Mouse (Mus musculus) heart, embryonic 10.5 days (tissue): ENCODE results near the gene Fbxw15. TPM values are rescaled to one million over a fixed set of nuclear protein-coding genes. Genes with fewer than 3 reads are reported as not detected.
"Not testable (repeated sequence)": the region's sequence is repeated elsewhere in the genome, so short reads cannot be mapped to it uniquely, and the experiment has no call there.

Experiments
- DNase-seq: peaks from one replicate; pipeline ENCODE4 v3.0.0-alpha.2; 2017; ENCODE audit warnings: low spot score
- H3K27ac ChIP-seq: fragments of 300-500 bp; sonication (generic); 2 replicates; pipeline ENCODE4 v1.5.1; 2016; ENCODE audit warnings: mild to moderate bottlenecking
- H3K27me3 ChIP-seq: fragments of 300-500 bp; sonication (generic); 2 replicates; pipeline ENCODE4 v1.6.1; 2016; ENCODE audit warnings: mild to moderate bottlenecking; ENCODE audit not compliant: poor library complexity, insufficient read depth, severe bottlenecking
- H3K36me3 ChIP-seq: fragments of 300-500 bp; sonication (generic); 2 replicates; pipeline ENCODE4 v1.6.1; 2016; ENCODE audit warnings: mild to moderate bottlenecking, moderate library complexity
- H3K4me1 ChIP-seq: fragments of 300-500 bp; sonication (generic); 2 replicates; pipeline ENCODE4 v1.6.1; 2016; ENCODE audit warnings: mild to moderate bottlenecking
- H3K4me3 ChIP-seq: fragments of 300-500 bp; sonication (generic); 2 replicates; pipeline ENCODE4 v1.5.1; 2016; ENCODE audit warnings: mild to moderate bottlenecking, moderate library complexity
- H3K9me3 ChIP-seq: fragments of 300-500 bp; sonication (generic); 2 replicates; pipeline ENCODE4 v1.6.1; 2016; ENCODE audit warnings: mild to moderate bottlenecking, moderate library complexity
- WGBS: fragments of 180-500 bp; shearing (Covaris S2); methylation state at CpG from one replicate; pipeline ENCODE4 v1.1.7; 2016; 5-methylcytosine and 5-hydroxymethylcytosine counted together
- polyA plus RNA-seq: library from polyadenylated mRNA; unstranded; fragments of >200 nt; fragmentation: Nextera tagmentation; extraction: Ambion mirVana; gene quantifications from 2 replicates; pipeline ENCODE4 v1.2.1, GENCODE M21; 2016

The Fbxw15 gene
- not detected in 2 replicates for polyA plus RNA-seq

- DNase-seq, H3K9me3 ChIP-seq, H3K27me3 ChIP-seq, H3K4me1 ChIP-seq, H3K36me3 ChIP-seq, H3K27ac ChIP-seq, H3K4me3 ChIP-seq: not testable (repeated sequence)
- WGBS: 82% methylated on average over 4 of the region's 4 CpGs
These were observed at the start of gene Fbxw15 for GRCm38 (mm10) chr9:109568162-109568561. Gene Fbxw15 (minus strand): TSS chr9:109568262.

DNA sequence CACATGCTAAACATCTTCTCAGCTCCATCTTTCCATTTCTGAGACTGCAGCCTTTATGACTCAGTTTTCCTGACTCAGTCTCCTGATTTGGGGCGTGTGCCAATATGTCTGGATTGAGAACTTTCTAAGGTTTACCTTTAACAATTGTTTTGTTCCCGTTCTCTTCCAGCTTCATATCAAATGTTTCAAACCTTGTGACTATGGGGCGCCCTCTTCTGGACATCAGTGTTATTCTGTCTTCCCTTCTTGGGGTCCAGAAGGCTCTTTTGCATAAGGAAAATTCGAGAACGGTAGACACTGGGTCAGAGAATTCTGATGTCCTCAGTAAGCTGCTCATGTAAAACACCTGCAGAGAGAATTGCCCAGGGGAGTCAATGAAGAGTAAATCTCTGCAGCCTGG, 38.8 kb upstream of the Fbxw15 start:
- H3K27ac ChIP-seq, H3K27me3 ChIP-seq, H3K4me1 ChIP-seq, H3K36me3 ChIP-seq, H3K9me3 ChIP-seq, H3K4me3 ChIP-seq: not testable (repeated sequence)
- 40% methylated on average over 5 of the region's 5 CpGs for WGBS
- peak; percentile 5 for DNase-seq

DNA sequence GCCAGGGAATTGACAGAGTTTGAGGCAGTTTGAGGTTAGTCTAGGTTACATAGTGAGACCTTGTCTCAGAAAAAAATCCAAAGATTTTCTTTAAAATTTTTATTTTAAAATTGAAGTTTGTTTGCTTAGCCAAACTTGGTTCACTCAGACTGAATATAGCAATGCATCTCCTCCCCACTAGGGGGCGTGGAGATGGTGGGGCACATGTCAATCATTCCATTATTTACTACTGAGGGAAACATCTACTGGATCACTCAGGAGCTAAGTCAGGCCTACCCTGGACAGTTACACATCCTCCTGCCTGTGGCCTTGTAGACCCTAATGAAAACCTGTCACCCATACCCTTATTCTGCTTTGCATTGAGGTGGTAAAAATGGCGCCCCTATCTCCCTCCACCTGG, 34.1 kb upstream of the Fbxw15 start:
- WGBS: 54% methylated on average over 2 of the region's 2 CpGs
- not testable (repeated sequence) for DNase-seq, H3K4me3 ChIP-seq

GRCm38 (mm10) chr9:109597226-109597625, 29.2 kb upstream of the Fbxw15 start:
- Histone ChIP-seq H3K36me3 (no peaks in the 10 kb centered on the region), H3K4me3 (no peak overlapping the region), H3K9me3 (no peaks in the 10 kb centered on the region), H3K27me3 (no peaks in the 10 kb centered on the region), H3K27ac (no peak overlapping the region), H3K4me1 (no peaks in the 10 kb centered on the region)
- no peak for DNase-seq

More for the DNA sequence above, 34.1 kb upstream of the Fbxw15 start:
- not testable (repeated sequence) for H3K4me1 ChIP-seq, H3K27me3 ChIP-seq, H3K27ac ChIP-seq, H3K9me3 ChIP-seq, H3K36me3 ChIP-seq

DNA sequence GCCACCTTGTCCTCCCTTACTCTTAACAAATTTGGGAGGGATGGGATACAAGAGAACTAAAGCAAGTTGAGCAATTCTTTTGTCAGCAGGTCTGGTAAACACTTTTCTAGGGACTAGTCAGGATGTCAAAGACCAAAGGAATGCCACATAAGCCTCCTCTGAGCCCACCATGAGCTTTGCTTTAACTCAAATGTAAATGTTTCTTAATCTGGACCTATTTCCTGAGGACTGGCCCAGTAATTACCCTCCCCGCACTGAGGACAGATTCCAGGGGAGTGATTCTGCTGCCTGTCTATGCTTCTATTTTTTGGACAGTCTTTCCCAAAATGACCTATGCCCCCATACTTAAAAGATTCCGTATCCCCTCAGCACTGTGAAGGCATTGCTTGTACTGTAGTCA, 26.8 kb upstream of the Fbxw15 start:
- peak; percentile 14 for DNase-seq
- H3K36me3 ChIP-seq: no peaks in the 10 kb centered on the region
- H3K27ac ChIP-seq: no peak overlapping the region
- no peaks in the 10 kb centered on the region for H3K9me3 ChIP-seq
- no peaks in the 10 kb centered on the region for H3K27me3 ChIP-seq
- H3K4me1 ChIP-seq: no peaks in the 10 kb centered on the region
- WGBS: 72% methylated on average over 2 of the region's 2 CpGs
- H3K4me3 ChIP-seq: no peak overlapping the region

- Histone ChIP-seq H3K36me3 (no peaks in the 10 kb centered on the region), H3K27ac (no peak overlapping the region), H3K4me1 (no peaks in the 10 kb centered on the region), H3K27me3 (no peaks in the 10 kb centered on the region), H3K9me3 (no peaks in the 10 kb centered on the region), H3K4me3 (no peak overlapping the region)
- WGBS: 56% methylated on average over 1 of the region's 1 CpGs
- DNase-seq: no peak
These were observed 2.5 kb downstream of the Fbxw15 start for GRCm38 (mm10) chr9:109565546-109565945.

DNA sequence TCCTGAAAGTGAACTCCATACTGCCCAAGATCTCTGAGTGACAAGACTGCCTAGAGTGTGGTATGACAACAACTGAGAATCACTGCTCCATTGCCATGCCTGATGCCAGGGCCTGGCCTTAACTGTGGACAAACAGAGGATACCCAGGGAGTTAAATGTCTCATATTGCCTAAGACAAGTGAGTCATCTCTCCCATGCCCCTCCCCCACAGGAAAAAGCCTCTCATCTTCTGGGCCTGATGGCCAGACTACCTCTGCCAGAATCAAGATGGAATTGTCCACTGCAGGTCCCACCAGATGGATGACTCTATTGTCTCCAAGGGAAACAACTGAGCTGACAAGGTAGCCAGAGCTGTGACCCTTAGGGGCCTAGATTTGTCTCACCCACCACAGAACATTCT, 6.0 kb downstream of the Fbxw15 start:
- not testable (repeated sequence) for H3K36me3 ChIP-seq, H3K27me3 ChIP-seq, DNase-seq, H3K9me3 ChIP-seq, H3K4me3 ChIP-seq, H3K4me1 ChIP-seq, H3K27ac ChIP-seq

DNA sequence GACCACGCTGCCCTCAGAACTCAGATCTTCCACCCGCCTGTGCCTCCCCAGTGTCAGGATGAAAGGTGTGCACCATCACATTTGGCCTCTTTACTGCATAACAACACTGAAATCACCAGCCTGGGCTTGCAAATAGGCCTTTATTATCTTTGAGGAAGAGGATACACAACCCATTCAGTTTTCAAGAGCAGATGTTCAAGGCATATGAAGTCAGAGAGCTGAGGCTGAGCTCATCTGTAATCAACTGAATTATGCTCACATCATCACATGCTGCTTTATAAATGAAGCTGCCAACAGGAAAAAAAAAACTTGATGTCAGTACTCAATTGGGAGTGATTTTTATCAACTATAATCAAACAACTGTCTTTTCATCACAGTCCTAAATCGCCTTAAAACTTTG, 15.6 kb downstream of the Fbxw15 start:
- H3K4me1 ChIP-seq: no peaks in the 10 kb centered on the region
- H3K4me3 ChIP-seq: no peak overlapping the region
- WGBS: 58% methylated on average over 3 of the region's 3 CpGs
- no peaks in the 10 kb centered on the region for H3K36me3 ChIP-seq
- no peak for DNase-seq
- no peak overlapping the region for H3K27ac ChIP-seq
- H3K9me3 ChIP-seq: no peaks in the 10 kb centered on the region
- no peaks in the 10 kb centered on the region for H3K27me3 ChIP-seq

- WGBS: 43% methylated on average over 2 of the region's 2 CpGs
These were observed 18.4 kb downstream of the Fbxw15 start for GRCm38 (mm10) chr9:109549666-109550065.

GRCm38 (mm10) chr9:109523385-109524064, 44.5 kb downstream of the Fbxw15 start:
- Histone ChIP-seq H3K9me3 (no peaks in the 10 kb centered on the region), H3K27me3 (no peaks in the 10 kb centered on the region), H3K27ac (no peak overlapping the region), H3K4me1 (no peaks in the 10 kb centered on the region), H3K4me3 (no peak overlapping the region), H3K36me3 (no peaks in the 10 kb centered on the region)
- no peak for DNase-seq
- WGBS: 81% methylated on average over 5 of the region's 5 CpGs

More at GRCm38 (mm10) chr9:109549666-109550065, 18.4 kb downstream of the Fbxw15 start:
- H3K4me1 ChIP-seq, DNase-seq, H3K36me3 ChIP-seq, H3K4me3 ChIP-seq, H3K9me3 ChIP-seq, H3K27me3 ChIP-seq, H3K27ac ChIP-seq: not testable (repeated sequence)

Other genes starting within 250 kb of the Fbxw15 start
- gene Fbxw28, start 228.6 kb downstream of the Fbxw15 start, polyA plus RNA-seq: not detected in 2 replicates
- gene Fbxw22, start 164.0 kb downstream of the Fbxw15 start, polyA plus RNA-seq: not detected in 2 replicates
- not detected in 2 replicates for gene Fbxw16, start 119.1 kb downstream of the Fbxw15 start, polyA plus RNA-seq
- gene Fbxw19, start 72.4 kb downstream of the Fbxw15 start, polyA plus RNA-seq: not detected in 2 replicates
- not detected in 2 replicates for gene Fbxw24, start 57.8 kb upstream of the Fbxw15 start, polyA plus RNA-seq
- gene Fbxw25, start 96.4 kb upstream of the Fbxw15 start, polyA plus RNA-seq: not detected in 2 replicates
- gene Fbxw18, start 134.4 kb upstream of the Fbxw15 start, polyA plus RNA-seq: not detected in 2 replicates
- gene Fbxw26, start 177.8 kb upstream of the Fbxw15 start, polyA plus RNA-seq: not detected in 2 replicates
- gene Fbxw27, start 222.4 kb upstream of the Fbxw15 start, polyA plus RNA-seq: not detected in 2 replicates
- not detected in 2 replicates for gene Spink8, start 244.0 kb upstream of the Fbxw15 start, polyA plus RNA-seq